Mouse (Mus musculus) brain, adult 2 months (tissue): Measurements from ENCODE around the gene Klhl35.
A peak's percentile ranks its signal among the peaks of the same experiment; 100 is the strongest.

ENCODE experiments used
- DNase-seq: peaks from one replicate; pipeline ENCODE4 v3.0.0; 2011; ENCODE audit warnings: low read depth, low spot score

The Klhl35 gene

DNA sequence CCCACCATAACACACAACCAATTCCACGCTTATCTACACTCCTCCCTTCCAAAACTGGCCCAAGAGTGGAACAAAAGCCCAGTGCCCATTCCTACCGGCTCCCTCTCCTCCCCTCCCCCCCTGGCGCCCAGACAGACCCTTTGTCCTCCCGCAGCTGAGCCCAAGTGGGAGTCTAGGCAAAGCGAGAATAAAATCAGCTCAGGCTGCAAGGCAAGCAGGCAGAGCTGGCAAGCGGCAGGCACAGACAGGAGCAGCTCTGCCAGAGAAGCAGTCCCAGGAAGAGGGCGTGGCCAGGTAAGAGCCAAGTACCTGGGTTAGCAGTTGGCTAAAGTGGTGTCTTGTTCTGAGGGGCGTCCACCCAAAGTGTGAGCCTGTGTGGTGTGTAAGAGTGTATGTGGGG, at the start of gene Klhl35:
TSS of gene Klhl35 (plus strand) at position 194 of the 400 bp plus-strand sequence.
- peak; percentile 74 for DNase-seq

- DNase-seq: no peak
Observed at GRCm38 (mm10) chr7:99419311-99419710, 46.5 kb upstream of the Klhl35 start.

DNA sequence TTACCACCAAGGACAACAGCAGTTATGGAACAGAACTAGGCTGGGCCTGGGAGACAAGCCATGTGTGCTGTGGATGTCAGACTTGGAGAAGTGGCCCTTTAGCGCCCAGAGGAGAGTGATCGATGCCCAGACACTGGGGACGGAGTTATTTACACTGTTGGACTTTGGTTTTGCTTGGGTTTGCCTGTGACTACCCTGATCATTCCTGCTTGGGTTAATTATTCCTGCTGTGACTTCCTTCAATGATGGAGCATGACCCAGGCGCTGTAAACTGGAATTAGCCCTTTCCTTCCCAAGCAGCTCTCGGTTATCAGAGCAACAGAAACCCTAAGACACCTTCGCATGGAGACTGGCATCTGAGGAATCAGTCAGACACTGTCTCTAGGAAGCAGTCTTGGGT, 44.8 kb upstream of the Klhl35 start:
- no peak for DNase-seq

GRCm38 (mm10) chr7:99424538-99425155, 41.2 kb upstream of the Klhl35 start:
- DNase-seq: peak; percentile 41

DNA sequence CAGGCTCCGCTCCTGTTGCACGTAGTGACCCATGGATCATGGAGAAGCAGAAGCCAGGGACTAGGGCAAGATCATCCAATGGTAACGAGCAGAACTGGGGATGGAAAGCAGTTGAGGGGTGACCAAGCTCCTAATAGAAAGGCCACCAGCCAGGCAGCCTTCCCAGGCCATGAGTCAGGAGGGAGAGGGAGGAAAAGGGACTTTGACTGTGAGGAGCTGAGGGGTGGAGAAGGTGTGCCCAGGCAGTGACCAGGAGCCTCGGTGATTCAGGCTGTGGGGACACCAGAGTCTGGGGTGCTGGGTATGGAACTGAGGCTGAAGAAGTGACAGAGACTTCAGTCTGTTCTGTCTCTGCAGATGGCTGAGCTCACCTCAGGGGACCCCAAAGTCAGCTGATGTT, 40.1 kb upstream of the Klhl35 start:
- peak; percentile 50 for DNase-seq

DNA sequence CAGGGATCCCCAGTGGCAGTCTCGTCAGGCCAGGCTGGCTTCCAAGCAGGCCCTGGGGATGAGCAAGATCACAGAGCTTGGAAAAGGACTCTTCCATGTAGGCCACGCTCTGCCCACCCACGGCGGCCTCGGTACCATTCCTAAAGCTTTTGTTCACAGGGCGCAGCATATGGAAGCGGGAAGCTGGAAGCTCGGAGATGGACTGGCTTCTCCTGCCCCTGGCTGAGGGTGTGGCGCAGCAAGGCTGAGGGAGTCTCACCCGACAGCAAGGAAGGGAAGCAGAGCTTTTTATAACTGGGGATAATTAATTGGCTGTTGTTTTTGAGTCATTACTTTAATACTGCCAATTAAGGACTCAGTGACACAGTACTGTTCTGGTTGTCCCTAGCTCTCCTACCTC, 38.8 kb upstream of the Klhl35 start:
- DNase-seq: peak; percentile 67

- no peak for DNase-seq
Observed at GRCm38 (mm10) chr7:99427987-99428386, 37.8 kb upstream of the Klhl35 start.

DNA sequence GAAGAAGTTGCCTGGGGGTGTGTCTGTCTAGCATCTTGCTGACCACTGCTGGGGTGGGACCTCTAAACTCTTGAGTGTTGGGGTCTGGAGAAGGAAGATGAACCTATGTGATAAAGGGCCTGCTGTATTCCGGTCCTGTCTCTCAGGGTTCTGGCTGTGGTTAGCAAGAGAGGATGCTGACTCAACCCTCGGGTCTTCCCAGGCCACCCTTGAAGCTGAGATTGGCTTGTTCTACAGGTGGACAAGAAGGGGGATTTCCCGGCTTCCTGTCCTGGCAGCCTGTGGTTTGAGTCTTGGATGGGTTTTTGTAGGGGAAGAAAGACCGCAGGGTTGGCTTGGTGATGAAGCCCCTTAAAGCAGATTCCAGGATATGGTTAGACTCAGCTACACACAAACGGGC, 37.0 kb upstream of the Klhl35 start:
- DNase-seq: no peak

DNA sequence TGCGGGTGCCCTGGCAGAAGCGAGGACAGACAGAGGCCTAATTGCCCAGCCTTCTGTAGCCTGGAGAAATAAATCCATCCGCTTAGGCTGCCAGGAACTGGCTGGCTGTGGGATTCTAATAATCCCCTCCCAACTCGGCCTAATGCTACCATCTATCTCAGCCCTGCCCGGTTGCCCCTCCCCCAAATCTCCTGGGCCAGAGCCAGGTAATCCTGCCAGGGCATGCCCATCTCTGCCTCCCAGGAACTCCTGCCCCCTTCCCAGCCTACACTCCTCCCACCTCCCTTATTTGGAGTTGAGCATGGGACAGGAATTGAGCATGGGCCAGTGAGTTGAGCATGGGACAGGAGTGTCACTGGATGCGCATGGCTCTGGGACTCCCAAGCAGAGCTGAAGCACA, 36.0 kb upstream of the Klhl35 start:
- DNase-seq: no peak

DNA sequence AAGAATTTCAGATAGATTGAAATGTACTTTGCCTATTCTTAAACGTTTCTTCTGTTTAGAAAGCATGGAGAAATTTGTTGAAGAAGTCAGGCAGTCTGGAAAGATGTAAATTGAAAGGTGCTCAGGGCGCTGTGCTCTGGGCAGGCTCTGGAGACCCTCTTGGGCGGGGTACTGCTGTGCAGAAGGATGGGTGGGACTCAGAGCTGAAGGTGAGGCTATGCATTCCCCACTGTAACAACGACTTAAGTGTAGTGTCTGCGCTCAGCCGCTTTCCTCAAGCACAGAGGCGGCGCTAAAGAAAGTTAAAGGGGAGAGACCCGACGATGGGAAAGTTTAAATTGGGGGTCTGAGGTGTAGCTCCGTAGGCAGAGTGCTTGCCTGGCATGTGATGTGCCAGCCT, 35.6 kb upstream of the Klhl35 start:
- DNase-seq: no peak

DNA sequence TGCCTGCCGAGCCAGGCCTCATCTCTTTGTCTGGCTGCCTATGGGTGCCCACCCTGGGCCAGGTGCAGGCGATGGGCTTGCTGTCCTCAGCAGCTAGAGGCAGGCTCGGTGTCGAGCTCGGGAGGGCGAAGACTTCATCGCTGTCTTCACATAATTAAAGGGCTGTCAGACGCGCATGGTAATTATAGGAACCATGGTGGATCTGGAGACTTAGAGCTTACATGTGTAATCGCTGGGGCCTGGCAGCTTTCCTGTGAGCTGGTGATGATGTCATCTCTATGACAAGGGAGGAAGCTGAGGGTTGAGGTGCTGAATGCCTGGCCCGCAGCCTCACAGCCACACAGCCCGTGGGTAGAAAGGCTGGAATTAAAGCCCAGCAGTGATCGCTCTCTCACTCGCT, 33.6 kb upstream of the Klhl35 start:
- peak; percentile 91 for DNase-seq

DNA sequence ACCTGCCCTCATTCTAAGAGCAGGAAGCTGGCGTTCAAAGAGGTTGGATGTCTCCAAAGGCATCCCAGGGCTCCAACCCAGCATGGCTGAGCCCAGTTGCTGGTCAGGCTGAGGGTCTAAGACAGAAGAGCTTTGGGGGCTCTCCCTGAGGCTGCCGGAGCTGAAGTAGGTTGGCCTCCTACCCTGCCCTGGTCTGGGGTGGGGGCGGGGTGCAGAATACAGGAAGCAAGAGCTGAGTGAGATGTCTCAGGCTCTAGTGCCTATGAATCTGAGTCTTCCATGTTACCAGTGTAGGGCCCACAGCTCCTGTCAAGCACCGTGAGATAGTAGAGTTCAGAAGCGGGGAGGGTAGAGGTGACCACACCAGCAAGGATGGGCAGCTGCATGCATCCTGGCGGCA, 32.9 kb upstream of the Klhl35 start:
- DNase-seq: no peak

DNA sequence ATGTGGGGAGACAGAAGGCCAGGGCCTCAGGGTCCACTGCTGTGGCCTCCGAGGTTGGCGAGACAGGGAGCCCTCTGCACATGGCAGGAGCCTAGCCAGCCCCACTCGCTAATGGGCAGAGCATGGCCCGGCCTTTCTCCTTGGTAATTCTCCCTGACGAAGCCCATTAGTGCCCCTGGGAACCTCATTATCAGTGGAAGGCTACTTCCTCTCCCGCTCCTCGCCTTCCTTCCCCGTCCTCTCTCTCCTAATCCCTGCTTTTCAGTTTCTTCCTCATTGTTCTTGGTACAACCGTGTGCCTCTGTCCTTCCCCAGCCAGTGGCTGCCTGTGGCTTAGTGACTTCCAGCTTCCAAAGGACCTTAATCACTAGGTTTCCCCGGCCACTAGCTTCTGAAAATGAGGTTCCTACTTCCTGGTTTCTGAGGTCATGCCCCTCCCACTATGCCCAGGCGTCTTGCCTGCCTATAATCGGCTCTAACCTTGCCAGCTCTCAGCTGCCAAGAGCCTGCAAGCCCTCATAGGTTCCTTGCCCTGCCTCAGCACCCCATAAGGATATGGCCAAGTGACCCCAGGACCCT, 31.0 kb upstream of the Klhl35 start:
- no peak for DNase-seq

DNA sequence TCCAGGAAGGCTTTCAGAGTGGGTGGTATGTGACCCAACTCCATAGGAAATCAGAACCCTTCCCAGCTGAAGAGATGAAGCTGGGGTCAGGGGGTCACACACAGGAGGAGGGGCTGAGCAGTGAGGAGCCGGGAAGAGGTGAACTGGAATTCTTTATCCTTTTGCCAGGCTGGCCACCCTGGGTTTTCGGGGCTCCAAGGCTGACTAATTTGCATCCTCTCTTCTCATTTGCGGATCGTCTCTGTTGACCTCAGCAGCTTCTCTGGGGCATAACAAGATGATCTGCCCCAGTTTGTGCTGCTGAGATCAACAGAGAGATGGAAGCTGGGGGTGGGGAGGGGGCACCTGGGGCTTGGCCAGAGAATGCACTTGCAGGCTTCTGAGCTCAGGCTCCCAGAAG, 29.3 kb upstream of the Klhl35 start:
- DNase-seq: no peak

DNA sequence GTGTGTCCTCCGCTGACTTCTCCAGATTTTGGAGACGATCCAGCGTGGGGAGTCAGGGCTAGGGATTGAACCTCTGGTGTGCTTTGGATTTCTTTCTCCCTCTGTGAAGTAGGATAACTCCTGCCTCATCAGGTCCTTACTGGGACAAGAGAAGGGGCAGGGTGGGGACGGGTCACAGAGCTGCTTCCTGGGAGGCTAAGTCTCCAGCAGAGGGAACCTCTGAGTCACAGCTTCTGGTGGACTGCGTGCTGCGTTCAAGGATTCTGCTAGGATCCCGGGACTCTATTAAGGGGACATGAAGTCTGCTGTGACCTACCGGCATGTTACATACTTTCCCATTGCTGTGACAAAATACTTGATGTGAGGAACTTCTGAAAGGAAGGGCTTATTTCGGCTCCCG, 26.9 kb upstream of the Klhl35 start:
- DNase-seq: no peak

DNA sequence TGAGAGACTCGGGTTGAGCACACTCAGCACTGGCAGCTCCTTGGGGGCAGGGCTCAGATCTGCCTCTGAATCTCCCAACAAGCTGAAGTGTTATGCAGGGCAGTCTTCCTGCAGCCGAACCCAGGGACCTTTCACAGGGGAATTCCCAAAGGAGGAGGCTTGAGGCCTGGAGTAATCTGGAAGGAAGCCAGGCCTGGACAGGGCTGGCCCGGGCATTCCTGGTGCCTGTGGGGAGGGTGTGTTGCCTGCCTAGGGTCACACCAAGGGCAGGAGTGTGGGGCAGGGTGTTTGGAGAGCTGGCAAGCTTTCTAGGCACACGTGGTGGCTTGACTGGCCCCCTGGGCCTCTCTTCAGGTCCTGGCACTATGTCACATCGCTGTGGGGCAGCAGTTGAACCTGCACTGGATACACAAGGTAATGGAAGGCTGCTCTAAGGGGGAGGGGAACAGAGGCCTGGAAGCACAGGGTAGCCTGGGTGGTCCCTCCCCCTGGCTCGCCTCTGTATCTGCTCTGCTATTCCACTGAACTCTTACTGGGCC, 24.2 kb upstream of the Klhl35 start:
- no peak for DNase-seq

DNA sequence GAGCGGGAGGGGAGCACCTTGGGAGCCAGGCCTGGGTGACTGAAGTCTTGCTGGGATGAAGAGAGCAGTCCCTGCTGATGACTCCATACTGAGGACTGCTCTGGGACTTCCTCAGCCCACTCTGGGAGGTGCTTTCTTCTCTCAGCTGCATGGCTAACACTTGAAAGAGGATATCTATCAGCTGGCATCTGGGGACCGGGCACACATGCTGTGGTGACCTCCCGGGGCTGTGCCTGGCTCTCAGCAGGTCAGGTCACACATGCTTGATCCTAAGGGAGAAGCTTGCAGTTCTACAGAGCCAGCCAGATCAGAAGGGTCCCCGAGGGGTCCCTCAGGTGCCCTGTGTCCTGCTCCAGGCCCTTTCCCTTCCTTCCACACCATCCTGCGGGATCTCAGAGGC, 22.6 kb upstream of the Klhl35 start:
- DNase-seq: no peak

- DNase-seq: no peak
Observed at GRCm38 (mm10) chr7:99444012-99444411, 21.8 kb upstream of the Klhl35 start.

DNA sequence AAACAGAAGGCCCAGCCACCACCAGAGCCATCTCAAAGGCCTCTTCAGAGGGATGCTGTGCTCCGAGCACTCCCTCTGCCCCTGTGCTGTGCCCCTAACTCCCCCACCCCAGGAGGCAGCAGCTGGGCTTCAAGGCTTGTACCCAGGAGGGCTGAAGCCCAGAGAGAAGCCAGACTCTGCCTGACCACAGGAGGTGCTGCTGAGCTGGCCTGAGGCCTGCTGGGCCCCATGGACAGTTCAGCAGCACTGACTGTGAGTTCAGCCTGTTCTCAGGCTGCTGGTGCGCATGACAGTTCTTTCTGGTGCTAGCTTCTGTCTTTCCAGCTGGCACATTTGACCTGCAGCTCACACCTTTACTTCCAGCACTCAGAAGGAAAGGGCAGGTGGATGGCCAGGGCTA, 20.0 kb upstream of the Klhl35 start:
- DNase-seq: peak; percentile 53

DNA sequence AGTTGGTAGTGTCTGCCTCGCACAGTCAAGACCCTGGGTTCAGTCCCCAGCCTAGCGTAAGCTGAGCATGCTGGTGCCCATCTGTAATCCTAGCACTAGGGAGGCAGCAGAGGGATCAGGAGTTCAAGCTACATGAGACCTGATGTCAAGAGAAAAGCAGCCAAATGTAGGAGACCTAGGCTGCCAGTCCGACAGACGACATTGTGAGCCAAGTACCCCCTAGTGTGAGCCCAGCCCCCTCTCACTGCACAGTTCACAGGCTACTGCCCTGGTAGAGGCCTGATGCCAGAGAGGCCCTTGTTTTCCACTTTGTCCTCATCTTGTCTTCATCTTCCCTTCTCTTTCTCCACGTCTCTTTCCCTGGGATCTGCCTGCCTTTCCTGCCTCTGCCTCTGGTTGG, 18.5 kb upstream of the Klhl35 start:
- DNase-seq: no peak

- DNase-seq: no peak
Observed at GRCm38 (mm10) chr7:99448619-99449018, 17.2 kb upstream of the Klhl35 start.

DNA sequence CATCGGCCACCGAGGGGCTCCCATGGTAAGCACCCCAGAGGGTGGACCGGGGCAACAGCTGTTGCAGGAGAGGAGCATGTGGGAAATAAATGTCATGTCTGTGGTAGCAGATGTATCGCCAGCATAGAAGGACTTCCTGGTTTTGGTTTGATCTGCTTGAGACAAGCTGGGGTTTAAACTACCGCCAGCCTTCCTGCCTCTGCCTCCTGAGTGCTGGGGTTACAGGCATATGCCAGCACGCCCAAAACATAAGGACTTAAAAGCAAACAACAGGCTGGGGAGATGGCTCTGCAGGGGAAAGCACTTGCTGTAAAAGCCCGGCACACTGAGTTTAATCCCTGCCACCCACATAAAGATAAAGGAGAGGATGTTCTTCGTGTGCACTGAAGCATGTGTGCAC, 16.7 kb upstream of the Klhl35 start:
- peak; percentile 58 for DNase-seq

- DNase-seq: peak; percentile 46
Observed at GRCm38 (mm10) chr7:99449751-99450150, 16.1 kb upstream of the Klhl35 start.

GRCm38 (mm10) chr7:99450703-99451102, 15.1 kb upstream of the Klhl35 start:
- DNase-seq: peak; percentile 91
